Mouse (Mus musculus) brain, adult 2 months (tissue): ENCODE measurements at regions not wholly inside any gene's neighbourhood (a gene's known extent, or its start where the extent isn't known, plus 50 kb on each side); places are given as distances from the start of the nearest gene placed in this dataset.

Experiments
- DNase-seq: peaks from one replicate; pipeline ENCODE4 v3.0.0; 2011; ENCODE audit warnings: low read depth, low spot score

GRCm38 (mm10) chr7:116853351-116853750 is 349.2 kb downstream of the Nucb2 start:
- DNase-seq, result peak; percentile 51

GRCm38 (mm10) chr7:116857141-116857540 is 353.0 kb downstream of the Nucb2 start:
- peak; percentile 81 for DNase-seq

GRCm38 (mm10) chr7:116857744-116858143 is 353.6 kb downstream of the Nucb2 start:
- peak; percentile 44 for DNase-seq

DNA sequence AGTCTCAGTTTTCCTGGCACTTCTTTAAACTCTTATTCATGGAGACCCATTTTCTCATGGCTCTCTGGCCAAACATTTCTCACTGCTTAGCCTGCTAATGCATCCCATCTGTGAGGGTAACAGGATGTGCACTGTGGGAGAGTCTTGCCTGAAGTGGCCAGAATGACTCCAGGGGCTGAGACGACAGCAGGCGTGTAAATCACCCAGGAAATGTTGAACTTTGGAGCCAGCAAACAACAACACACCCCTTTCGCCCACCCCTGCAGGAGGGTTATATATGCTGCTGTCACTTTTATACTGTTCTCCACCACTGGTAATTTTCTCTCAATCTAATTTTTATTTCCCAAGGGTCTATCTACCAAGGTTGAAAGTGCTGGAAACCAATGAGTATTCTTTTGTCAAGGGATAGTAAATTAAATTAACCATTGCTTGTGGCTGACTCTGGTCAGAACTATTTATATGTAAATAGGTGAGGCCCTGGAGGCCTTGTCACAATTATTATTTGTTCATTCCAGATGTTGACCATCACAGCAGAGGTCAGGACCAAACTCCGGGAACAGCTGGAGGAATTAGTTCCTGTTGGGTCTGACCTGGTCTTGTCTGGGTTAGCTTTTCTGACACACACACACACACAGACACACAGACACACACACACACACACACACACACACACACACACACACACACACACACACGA is 378.2 kb downstream of the Nucb2 start:
- no peak for DNase-seq

- DNase-seq, result peak; percentile 42
Observed at GRCm38 (mm10) chr7:116893846-116894245, 389.7 kb downstream of the Nucb2 start.

DNA sequence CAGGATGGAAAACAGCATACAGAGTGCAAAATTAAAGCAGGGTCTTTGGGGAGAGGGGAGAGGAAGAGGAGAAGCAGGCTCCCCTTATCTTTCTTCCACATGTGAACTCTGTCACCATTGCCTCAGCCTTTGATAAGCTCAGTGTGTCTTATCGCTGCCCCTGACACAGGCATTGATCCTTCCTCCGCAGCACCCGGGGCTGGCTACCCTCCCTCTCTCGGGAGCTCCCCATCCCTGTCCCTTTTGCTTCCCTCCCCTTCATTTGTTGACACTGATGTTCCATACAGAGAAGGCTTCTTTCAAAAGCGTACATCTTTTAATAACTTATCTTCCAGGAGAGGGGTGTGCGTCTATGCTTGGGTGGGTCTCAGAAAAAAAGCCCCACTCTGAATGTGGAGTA is 411.6 kb downstream of the Nucb2 start:
- no peak for DNase-seq

DNA sequence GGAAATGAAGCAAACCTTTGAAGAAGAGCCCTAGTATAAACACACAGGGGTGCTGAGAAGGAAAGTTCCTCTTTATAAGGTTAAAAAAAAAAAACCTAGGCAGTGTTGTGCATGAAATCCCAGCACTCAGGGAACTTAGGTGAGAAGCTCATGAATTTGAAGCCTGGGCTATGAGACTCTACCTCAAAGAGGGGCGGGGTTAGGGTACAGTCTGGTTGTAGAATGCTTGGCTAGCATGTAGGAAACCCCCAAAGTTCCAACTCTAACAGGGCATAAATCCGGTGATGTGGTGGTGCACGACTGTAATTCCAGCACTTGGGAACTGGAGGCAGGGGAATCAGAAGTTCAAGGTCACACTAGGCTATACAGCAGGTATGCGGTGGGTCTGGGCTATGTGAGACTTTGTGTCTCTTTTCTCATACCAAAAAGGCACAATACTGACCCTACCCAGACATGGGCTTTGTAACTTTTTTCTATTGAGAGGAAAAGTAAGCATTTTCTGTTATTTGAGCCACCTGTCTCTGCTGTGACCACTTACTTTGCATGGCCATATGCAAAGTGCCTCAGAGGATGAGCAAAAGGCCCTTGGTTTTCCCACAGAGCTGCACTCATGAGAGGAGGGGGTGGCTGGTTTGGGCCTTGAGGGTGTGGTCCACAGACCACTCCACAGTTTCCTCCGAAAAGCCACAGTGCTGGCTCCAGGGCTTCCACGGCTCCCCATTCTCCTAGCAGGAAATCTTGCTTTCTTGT is 413.9 kb downstream of the Nucb2 start:
- no peak for DNase-seq

GRCm38 (mm10) chr7:116946448-116946847 is 434.3 kb upstream of the Xylt1 start:
- peak; percentile 6 for DNase-seq

- DNase-seq, result peak; percentile 71
Observed at GRCm38 (mm10) chr7:116959196-116959895, 421.4 kb upstream of the Xylt1 start.

DNA sequence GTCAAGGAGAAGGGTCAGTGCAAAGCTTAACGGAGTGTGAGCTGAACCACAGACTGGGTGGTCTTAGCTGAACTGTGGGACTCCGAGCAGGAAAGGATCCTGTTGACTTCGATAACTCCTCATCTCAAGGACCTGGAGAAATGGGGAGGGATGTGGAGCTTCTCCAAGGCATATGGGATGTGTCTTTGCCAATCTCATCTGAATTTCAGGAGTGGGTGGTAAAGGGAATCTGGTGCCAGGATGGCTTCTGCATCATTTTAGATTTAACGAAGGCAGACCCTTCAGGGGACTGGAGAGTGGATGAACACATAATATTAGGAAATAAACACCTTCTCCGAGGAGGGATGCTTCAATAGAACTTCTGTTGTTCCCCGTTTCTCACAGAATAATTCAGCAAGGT is 416.9 kb upstream of the Xylt1 start:
- peak; percentile 70 for DNase-seq

- DNase-seq, result no peak
Observed at GRCm38 (mm10) chr7:116991351-116991750, 389.4 kb upstream of the Xylt1 start.

DNA sequence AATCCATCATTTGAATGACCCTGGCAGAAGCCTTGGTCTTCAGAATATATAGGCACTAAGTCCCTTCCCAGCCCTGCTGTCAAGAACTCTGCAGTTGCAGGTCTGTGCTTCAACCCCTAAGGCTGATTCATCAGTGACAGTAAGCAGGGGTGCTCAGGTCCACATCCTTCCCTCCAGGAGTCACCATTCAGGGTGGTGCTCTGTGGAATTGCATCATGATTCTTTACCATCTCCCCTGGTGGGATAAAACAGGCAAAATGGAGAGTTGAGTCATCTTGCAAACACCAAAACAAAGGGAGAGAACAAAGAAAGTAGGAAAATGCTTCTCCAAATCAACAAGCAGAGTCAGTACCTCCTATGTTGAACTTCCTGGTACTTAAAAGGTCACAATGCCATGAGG is 388.6 kb upstream of the Xylt1 start:
- no peak for DNase-seq

DNA sequence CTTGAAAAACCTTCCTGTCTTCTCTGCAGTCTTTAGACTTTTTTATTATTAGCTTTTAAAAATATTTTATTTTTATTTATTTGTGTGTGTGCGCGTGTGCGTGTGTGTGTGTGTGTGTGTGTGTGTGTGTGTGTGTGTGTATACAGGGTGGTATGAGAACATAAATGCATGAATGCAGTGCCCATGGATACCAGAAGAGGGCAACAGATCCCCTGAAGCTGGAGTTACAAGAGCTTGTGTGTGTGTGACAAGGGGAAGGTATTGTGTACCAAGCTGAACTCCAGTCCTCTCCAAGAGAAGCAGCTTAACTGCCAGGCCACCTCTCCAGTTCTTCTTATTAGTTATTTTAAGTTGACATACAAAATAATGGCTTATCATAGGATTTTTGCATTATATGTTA is 385.0 kb upstream of the Xylt1 start:
- DNase-seq, result peak; percentile 33

DNA sequence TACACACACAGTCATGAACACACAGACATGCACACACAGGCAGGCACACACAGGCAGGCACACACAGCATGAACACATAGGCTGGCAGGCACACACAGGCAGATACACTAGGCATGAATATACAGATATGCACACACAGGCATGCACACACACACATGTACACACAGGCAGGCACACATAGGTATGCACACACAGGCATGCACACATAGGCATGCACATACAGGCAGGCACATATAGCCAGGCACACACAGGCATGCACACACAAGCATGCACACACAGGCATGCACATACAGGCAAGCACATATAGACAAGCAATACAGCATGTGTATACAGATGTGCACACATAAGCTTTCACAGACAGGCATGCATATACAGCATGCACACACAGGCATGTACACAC is 377.6 kb upstream of the Xylt1 start:
- no peak for DNase-seq

- DNase-seq, result peak; percentile 80
Observed at GRCm38 (mm10) chr7:117018349-117018748, 362.4 kb upstream of the Xylt1 start.

DNA sequence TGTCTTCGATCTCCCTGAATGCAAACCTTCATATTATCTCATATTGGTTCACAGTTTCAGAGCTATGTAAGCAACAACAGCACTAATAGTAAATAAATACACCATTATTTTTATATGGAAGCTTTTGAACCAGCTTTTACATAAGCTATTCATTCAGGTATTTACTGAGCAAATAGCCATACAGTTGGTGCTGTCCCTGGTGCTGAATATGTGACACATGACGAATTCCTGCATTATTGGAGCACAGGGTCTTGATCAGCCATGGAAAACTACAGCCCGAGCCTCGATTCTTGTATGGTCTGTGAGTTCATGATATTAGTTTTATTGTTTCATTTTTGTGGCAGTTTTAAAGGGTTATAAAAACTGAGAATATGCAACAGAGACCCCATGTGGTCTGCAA is 359.1 kb upstream of the Xylt1 start:
- no peak for DNase-seq

GRCm38 (mm10) chr7:117044926-117045325 is 335.9 kb upstream of the Xylt1 start:
- DNase-seq, result peak; percentile 69

DNA sequence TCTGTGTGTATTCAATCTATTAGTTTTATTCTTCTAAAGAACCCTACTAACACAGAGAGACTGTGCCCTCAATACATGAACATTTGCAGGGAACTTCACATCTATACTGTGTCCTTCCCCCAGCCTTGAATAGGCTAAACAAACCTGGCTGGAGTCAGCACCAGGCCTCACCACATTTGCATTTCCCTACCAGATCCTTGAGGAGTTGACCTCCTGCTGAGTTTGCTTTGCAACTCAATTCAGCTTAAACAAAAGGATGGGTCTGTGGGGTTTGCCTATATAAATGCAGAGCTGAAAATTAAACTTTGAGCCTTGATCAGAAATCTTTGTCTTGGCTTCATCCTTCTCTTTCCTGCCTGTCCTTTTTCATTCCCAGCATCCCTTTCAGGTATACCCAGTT is 331.5 kb upstream of the Xylt1 start:
- DNase-seq, result no peak

DNA sequence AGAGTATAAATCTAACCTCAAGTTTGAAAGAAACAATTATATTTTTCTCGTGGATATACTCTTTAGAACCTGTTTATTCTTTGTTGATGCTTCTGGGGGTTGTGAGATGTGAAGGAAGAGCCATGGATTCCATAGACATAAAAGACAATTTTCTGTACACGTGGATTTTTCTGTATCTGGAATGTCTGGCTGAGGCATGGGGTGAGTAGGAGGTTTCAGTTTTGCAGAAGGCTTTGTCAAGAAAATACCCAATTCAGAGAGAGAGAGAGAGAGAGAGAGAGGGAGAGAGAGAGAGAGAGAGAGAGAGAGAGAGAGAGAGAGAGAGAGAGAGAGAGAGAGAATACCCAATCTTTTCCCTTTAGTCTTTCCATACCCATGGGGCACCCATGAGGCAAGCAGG is 315.0 kb upstream of the Xylt1 start:
- DNase-seq, result peak; percentile 52

- peak; percentile 85 for DNase-seq
Observed at GRCm38 (mm10) chr7:117090911-117091550, 289.7 kb upstream of the Xylt1 start.

- DNase-seq, result no peak
Observed at GRCm38 (mm10) chr7:117092860-117093259, 287.9 kb upstream of the Xylt1 start.

DNA sequence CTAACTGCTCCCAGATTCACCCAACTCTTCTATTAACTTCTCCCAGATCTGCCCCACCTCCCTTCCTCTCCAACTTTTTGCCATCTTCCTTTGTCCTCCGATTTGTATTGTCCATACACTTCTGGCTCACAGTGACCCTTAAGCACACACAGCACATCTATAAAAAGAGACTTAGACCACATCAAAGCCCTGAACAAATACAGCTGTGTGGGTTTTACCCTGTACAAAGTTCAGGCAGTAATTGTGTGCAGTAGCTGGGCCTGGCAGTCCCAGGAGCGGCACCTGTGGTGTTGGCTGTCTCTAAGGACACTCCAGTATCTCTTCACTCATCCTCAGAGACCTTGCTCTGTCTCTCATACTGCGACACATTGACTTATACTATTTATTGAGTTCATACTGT is 283.2 kb upstream of the Xylt1 start:
- no peak for DNase-seq
